Mouse (Mus musculus) bone marrow macrophage, adult 2 months (primary cell): ENCODE measurements around the gene Tcl1b2. TPM values are rescaled to one million over a fixed set of nuclear protein-coding genes. Genes with fewer than 3 reads are reported as not detected.

Experiments used
- H3K27ac ChIP-seq: 2 replicates; pipeline ENCODE4 v1.5.1; 2012; ENCODE audit warnings: low read depth, low read length; ENCODE audit not compliant: insufficient read depth
- H3K4me1 ChIP-seq: 2 replicates; pipeline ENCODE4 v1.6.1; 2012; ENCODE audit warnings: low read length; ENCODE audit not compliant: control insufficient read depth, insufficient read depth
- H3K4me3 ChIP-seq: 2 replicates; pipeline ENCODE4 v1.5.1; 2012; ENCODE audit warnings: mild to moderate bottlenecking, low read length, moderate library complexity; ENCODE audit not compliant: insufficient read depth
- CTCF ChIP-seq: IDR thresholded peaks from 2 replicates; pipeline ENCODE4 v1.5.1; 2012; ENCODE audit warnings: low read depth, mild to moderate bottlenecking, low read length, moderate library complexity
- POLR2A ChIP-seq: IDR thresholded peaks from 2 replicates; pipeline ENCODE4 v1.6.1; 2012; ENCODE audit warnings: mild to moderate bottlenecking, low read depth, low read length, borderline replicate concordance
- polyA plus RNA-seq: library from polyadenylated mRNA; stranded (reverse); fragments of >200 nt; gene quantifications from 2 replicates; pipeline ENCODE4 v1.2.4, GENCODE M21; 2012; ENCODE audit not compliant: missing spikeins, insufficient read depth, insufficient read length

The Tcl1b2 gene
- not detected in 2 replicates for polyA plus RNA-seq

DNA sequence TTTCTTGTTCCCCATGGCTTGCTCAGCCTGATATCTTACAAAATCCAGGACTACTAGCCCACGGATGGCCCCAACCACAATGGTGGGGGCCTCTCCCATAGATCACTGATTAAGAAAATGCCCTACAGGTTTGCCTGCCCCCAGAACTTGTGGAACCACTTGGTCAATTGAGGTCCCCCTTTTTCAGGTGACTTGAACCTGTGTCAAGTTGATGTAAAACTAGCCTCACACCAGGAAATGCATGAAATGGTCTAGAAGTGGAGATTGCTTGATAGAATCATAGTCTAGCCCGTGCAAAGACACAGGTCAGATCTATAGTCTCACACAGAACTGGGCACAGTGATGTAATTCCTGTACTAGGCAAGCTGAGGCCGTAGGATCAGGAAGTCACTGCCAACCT lies at the start of gene Tcl1b2:
Tcl1b2 (plus strand) TSS at position 301 of the 400 bp plus-strand sequence.
- Histone ChIP-seq H3K4me1 (no peaks in the 10 kb centered on the region), H3K27ac (no peak within 1 kb of the TSS), H3K4me3 (no peak within 1 kb of the TSS)
- TF ChIP-seq POLR2A = no peak
- no peak for TF ChIP-seq CTCF

DNA sequence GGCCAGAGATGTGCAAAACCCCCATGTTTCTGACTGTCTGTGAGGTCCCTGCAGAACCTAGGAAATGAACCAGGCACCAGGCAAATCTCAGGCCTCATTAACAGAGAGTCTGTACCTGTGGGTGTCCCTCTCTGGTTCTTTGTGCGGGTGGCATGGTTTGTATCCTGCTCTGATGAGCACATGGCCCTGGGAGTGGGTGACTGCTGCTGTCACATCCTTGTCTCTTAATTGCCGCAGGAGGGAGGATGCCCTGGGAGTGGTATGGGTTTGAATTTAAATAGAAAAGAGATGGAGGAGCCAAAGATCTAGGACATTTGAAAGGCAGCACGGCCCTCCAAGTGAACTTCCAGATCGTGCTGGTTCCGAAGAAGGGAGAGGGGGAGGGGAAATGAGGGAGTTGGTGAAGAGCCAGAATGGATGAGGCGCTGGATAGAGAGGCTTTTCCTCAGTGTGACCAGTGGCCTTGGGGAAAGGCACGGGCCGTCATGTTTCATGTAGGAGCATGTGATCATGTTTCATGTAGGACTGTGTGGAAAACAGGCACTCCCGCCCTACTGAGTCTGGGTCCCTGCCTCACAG lies 46.3 kb upstream of the Tcl1b2 start:
- no peak overlapping the region for H3K4me3 ChIP-seq
- no peak for TF ChIP-seq POLR2A
- TF ChIP-seq CTCF = no peak
- H3K4me1 ChIP-seq = no peaks in the 10 kb centered on the region
- no peak overlapping the region for H3K27ac ChIP-seq

DNA sequence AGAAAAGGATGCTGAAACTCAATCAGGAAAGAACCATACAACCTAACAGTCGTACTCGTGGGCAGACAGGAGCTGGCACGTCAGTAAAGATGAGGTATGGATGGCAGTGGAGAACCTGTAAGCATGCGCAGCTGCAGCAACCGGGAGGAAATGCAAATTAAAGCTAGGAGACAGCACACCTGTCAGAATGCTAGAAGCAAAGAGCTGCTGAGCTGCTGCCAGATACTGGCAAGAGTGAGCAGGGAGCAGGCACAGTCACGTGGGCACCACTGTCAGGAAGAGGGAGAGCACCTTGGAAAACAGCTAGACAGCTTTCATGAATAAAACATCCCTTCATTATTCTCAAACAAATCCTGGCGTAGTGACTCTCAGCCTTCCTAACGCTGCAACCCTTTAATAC lies 42.9 kb upstream of the Tcl1b2 start:
- TF ChIP-seq CTCF (no peak), POLR2A (no peak)
- Histone ChIP-seq H3K27ac (no peak overlapping the region), H3K4me1 (no peaks in the 10 kb centered on the region), H3K4me3 (no peak overlapping the region)

DNA sequence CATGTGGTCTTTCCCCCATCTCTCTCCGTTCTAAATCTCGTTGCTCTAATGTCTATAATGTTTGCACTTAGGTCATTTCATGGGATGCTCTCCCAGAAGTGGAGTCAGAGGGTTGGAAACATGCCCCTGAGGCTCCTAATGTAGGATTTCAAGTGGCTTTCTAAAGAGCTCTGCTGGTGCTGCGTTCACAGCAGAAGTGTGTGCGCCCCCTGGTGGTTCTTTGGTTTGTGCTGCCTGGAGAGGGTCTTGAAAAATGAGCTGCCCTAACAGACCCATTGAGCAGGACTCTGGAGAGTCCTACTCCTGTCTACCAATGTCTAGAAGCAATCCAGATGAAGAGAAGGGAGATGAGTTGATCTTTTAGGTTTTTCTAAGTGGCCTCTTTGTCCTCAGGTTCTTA lies 41.8 kb upstream of the Tcl1b2 start:
- Histone ChIP-seq H3K4me1 (no peaks in the 10 kb centered on the region), H3K27ac (no peak overlapping the region), H3K4me3 (no peak overlapping the region)
- TF ChIP-seq POLR2A (no peak), CTCF (peak; percentile 89)

DNA sequence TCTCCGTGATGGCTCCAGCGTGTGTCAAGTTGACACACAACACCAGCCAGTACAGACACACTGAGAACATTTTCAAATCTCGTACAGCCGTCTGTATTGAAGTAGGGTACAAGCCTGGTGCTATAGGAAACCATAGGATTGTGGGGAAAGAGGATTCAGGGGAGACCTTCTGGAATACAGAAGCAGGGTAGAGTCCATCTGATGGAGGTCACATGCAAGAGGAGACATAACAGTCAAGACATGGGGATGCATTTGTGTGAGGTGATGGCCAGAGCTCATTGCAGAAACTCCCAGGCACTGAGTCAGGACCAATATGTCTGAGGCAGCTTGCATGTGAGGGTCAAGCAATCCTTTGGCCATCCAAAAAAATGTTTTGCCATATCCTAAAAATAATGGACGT lies 40.5 kb upstream of the Tcl1b2 start:
- TF ChIP-seq CTCF (no peak), POLR2A (no peak)

DNA sequence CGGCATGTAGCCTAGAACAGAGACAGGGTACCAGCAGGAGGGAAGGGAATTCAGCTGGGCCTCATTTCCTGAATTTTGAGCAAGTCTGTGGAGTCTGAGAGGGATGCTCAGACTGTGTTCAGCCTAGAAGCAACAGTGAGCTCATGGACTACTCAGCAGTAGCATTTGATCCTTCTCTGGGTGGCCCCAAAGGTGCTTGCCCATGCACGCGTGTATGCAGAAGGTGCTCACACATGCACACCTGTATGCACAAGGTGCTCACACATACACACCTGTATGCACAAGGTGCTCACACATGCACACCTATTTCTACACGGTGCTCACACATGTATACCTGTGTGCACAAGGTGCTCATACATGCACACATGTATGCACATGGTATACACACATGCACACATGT lies 37.0 kb upstream of the Tcl1b2 start:
- TF ChIP-seq CTCF (no peak), POLR2A (no peak)
- Histone ChIP-seq H3K4me3 (no peak overlapping the region), H3K4me1 (no peaks in the 10 kb centered on the region), H3K27ac (no peak overlapping the region)

More for the DNA sequence above, 40.5 kb upstream of the Tcl1b2 start:
- Histone ChIP-seq H3K27ac (no peak overlapping the region), H3K4me1 (no peaks in the 10 kb centered on the region), H3K4me3 (no peak overlapping the region)

DNA sequence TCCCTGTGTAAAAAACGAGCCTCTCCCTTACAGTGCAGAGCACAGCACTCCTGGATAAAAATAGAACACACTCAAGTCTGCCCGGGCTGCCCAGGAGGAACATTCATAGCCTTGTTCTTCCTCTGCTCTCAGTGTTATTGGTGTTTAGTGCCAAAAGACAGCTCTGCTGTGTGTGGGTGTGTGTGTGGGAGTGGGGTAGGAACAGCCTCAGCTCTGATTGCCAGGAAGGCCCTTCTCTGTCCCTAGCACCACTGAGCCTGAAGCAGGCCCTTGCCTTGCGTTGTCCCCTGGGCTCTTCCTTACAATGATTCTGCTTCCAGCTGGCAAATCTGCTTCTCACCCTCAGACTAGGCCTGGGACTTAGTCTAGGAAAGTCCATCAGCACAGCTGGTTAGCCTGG lies 36.4 kb upstream of the Tcl1b2 start:
- TF ChIP-seq CTCF (no peak), POLR2A (no peak)
- no peak overlapping the region for H3K27ac ChIP-seq

DNA sequence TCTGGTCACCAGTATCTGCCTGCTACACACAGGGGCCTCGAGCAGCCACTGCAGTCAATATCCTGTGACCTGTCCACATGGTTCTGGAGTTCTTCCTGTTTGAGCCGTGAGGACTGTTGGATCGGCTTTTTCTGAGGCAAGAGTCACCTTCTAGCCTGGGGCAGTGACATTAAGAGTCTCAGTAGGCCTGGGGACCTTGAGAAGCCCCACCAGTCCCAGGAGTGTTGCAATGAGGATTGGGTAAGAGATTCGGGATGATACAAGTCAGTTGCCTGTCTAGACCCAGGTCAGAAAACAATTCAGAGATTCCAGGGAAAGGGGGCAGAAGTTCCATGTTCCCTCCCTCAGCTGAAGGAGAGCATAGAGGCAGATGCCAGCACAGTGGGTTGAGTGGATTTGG lies 36.0 kb upstream of the Tcl1b2 start:
- Histone ChIP-seq H3K27ac (no peak overlapping the region), H3K4me3 (no peak overlapping the region), H3K4me1 (no peaks in the 10 kb centered on the region)
- TF ChIP-seq POLR2A = no peak
- TF ChIP-seq CTCF = no peak

More for the DNA sequence above, 36.4 kb upstream of the Tcl1b2 start:
- no peak overlapping the region for H3K4me3 ChIP-seq
- no peaks in the 10 kb centered on the region for H3K4me1 ChIP-seq

DNA sequence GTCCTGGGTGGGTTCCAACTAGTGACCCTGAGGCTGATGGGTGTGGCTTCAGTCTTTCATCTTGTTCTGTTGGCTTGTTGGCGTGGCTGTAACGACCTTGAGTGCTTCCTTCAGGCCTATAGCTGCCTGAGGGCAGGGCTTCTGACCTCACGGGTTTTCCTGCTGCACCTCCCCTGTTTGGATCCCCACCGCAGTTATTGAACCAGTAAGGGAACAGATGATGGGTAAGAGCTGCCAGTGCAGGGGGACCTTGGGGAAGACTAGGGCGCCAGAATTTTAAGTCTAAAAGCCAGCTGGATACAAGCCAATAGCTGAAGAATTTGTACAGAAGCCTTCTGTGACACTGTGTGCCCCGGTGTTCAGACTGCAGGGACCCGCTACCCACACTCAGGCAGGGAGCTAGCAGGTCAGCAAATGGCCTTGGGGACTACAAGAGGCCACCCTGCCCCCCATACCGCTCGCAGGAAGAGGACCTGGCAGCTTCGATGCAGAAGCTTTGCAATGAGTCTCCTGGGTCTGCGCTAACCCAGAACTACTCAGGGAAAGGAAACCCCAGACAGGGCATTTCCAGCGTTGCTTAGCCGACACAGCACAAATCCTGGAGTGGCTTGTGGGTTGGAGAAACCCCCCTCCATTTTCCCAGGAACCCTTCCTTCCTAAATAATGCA lies 33.4 kb upstream of the Tcl1b2 start:
- H3K4me3 ChIP-seq = no peak overlapping the region
- H3K27ac ChIP-seq = no peak overlapping the region
- TF ChIP-seq POLR2A (no peak), CTCF (no peak)
- no peaks in the 10 kb centered on the region for H3K4me1 ChIP-seq

DNA sequence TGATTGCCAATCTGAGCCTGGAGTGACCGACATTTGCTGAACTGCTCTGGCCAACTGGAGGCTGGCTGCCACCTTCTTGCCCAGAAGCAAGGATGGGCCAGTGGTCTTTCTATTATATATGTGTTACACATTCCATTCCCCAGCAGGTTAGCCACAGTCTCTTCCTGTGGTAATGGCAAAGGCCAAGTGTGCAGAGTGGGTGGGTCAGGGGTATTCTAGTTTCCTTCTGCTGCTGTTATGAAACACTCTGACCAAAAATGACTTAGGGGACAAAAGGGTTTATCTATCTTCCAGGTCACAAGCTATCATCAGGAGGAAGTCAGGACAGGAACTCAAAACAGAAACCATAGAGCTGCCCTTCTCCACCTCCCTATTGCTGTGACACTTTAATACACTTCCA lies 29.2 kb upstream of the Tcl1b2 start:
- TF ChIP-seq POLR2A = no peak
- TF ChIP-seq CTCF = no peak
- H3K27ac ChIP-seq = no peak overlapping the region
- no peaks in the 10 kb centered on the region for H3K4me1 ChIP-seq
- H3K4me3 ChIP-seq = no peak overlapping the region
